Mouse (Mus musculus) embryonic facial prominence, embryonic 13.5 days (tissue): ENCODE measurements around the gene Abca13. TPM values are rescaled to one million over a fixed set of nuclear protein-coding genes. Genes with fewer than 3 reads are reported as not detected.

Source experiments
- ATAC-seq: fragments of 200-750 bp; cut with Nextera tagmentation; 2 replicates; pipeline ENCODE4 v1.8.0; 2017; ENCODE audit warnings: low read depth; ENCODE audit not compliant: insufficient number of reproducible peaks, insufficient read depth, low FRiP score, low TSS enrichment
- H3K27ac ChIP-seq: fragments of 300-500 bp; sonication (generic); 2 replicates; pipeline ENCODE4 v1.5.1; 2015; ENCODE audit warnings: moderate library complexity, mild to moderate bottlenecking, inconsistent platforms
- H3K27me3 ChIP-seq: fragments of 300-500 bp; sonication (generic); 2 replicates; pipeline ENCODE4 v1.6.1; 2015; ENCODE audit warnings: mild to moderate bottlenecking, inconsistent platforms
- H3K36me3 ChIP-seq: fragments of 300-500 bp; sonication (generic); 2 replicates; pipeline ENCODE4 v1.6.1; 2015; ENCODE audit warnings: mild to moderate bottlenecking, inconsistent platforms
- H3K4me1 ChIP-seq: fragments of 300-500 bp; sonication (generic); 2 replicates; pipeline ENCODE4 v1.6.1; 2015; ENCODE audit warnings: inconsistent platforms
- H3K4me2 ChIP-seq: fragments of 300-500 bp; sonication (generic); 2 replicates; pipeline ENCODE4 v1.6.1; 2015; ENCODE audit warnings: moderate library complexity, mild to moderate bottlenecking, inconsistent platforms
- H3K4me3 ChIP-seq: fragments of 300-500 bp; sonication (generic); 2 replicates; pipeline ENCODE4 v1.5.1; 2015; ENCODE audit warnings: mild to moderate bottlenecking, inconsistent platforms
- H3K9ac ChIP-seq: fragments of 300-500 bp; sonication (generic); 2 replicates; pipeline ENCODE4 v1.6.1; 2015; ENCODE audit warnings: mild to moderate bottlenecking, inconsistent platforms
- H3K9me3 ChIP-seq: fragments of 300-500 bp; sonication (generic); 2 replicates; pipeline ENCODE4 v1.6.1; 2016; ENCODE audit warnings: inconsistent platforms
- WGBS: fragments of 180-500 bp; shearing (Covaris S2); methylation state at CpG from one replicate; pipeline ENCODE4 v1.1.7; 2015; ENCODE audit warnings: mixed read lengths; 5-methylcytosine and 5-hydroxymethylcytosine counted together
- polyA plus RNA-seq: library from polyadenylated mRNA; unstranded; fragments of >200 nt; fragmentation: Nextera tagmentation; extraction: Ambion mirVana; gene quantifications from 2 replicates; pipeline ENCODE4 v1.2.1, GENCODE M21; 2015

The Abca13 gene
- polyA plus RNA-seq, 1 experiment from 2014 or later = 0.01 TPM

- Histone ChIP-seq H3K4me1 (no peaks in the 10 kb centered on the region), H3K9me3 (no peaks in the 10 kb centered on the region), H3K27me3 (no peaks in the 10 kb centered on the region), H3K4me2 (no peak overlapping the region), H3K9ac (no peak overlapping the region), H3K36me3 (no peaks in the 10 kb centered on the region), H3K4me3 (no peak overlapping the region), H3K27ac (no peak overlapping the region)
- ATAC-seq = no peak
- WGBS = 70% methylated on average over 6 of the region's 6 CpGs
Observed at GRCm38 (mm10) chr11:9536811-9537210, 345.1 kb downstream of the Abca13 start.

GRCm38 (mm10) chr11:9538328-9538727 lies 346.6 kb downstream of the Abca13 start:
- H3K4me1 ChIP-seq = no peaks in the 10 kb centered on the region
- H3K4me3 ChIP-seq = no peak overlapping the region
- H3K27ac ChIP-seq = no peak overlapping the region
- H3K36me3 ChIP-seq = no peaks in the 10 kb centered on the region
- no peak overlapping the region for H3K9ac ChIP-seq
- no peak for ATAC-seq
- H3K9me3 ChIP-seq = no peaks in the 10 kb centered on the region
- no peaks in the 10 kb centered on the region for H3K27me3 ChIP-seq
- H3K4me2 ChIP-seq = no peak overlapping the region
- 39% methylated on average over 1 of the region's 1 CpGs for WGBS

DNA sequence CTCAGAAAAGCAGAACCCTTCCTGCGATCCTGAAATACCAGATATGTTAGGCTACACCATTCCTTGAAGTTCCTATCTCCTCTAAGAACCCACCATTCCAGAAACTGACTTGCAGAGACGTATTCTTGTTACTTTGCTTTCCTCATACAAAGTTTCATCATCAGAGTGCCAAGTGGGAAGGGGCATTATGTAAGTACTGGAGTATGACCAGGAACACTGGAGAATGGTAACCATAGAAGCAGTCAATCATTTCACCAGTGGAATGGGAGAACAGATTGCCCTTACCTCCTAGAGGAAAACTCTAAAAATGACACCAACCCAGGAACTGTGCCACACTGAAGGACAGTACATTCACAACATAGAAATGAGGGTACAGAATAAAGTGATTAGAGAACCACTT lies 368.3 kb downstream of the Abca13 start:
- ATAC-seq = no peak
- Histone ChIP-seq H3K27ac (no peak overlapping the region), H3K4me3 (no peak overlapping the region), H3K27me3 (no peaks in the 10 kb centered on the region), H3K4me1 (no peaks in the 10 kb centered on the region), H3K36me3 (no peaks in the 10 kb centered on the region), H3K9ac (no peak overlapping the region), H3K4me2 (no peak overlapping the region), H3K9me3 (no peaks in the 10 kb centered on the region)
- 85% methylated on average over 2 of the region's 2 CpGs for WGBS

DNA sequence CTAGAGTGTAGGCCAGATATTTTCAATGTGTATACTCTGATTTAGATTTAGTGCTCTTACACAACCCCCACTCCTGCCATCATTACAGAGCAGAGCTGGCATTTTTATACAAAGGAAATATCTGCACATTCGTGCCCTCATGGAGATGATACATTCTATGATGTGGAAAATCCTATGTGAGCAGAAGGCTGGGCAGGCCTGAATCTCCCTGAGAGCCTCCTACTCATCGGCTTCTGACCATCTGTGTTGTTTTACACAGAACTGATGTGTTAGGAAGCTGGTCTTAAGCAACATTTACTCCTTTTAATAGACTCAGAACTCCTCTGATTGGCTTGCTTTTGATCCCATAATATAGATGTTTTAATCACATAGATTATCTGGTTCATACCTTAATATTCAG lies 376.6 kb downstream of the Abca13 start:
- H3K4me1 ChIP-seq = no peaks in the 10 kb centered on the region
- no peaks in the 10 kb centered on the region for H3K27me3 ChIP-seq
- H3K27ac ChIP-seq = no peak overlapping the region
- ATAC-seq = no peak
- no peak overlapping the region for H3K4me2 ChIP-seq
- WGBS = 77% methylated on average over 2 of the region's 2 CpGs
- H3K9ac ChIP-seq = no peak overlapping the region
- H3K36me3 ChIP-seq = no peaks in the 10 kb centered on the region
- H3K9me3 ChIP-seq = no peaks in the 10 kb centered on the region
- no peak overlapping the region for H3K4me3 ChIP-seq

DNA sequence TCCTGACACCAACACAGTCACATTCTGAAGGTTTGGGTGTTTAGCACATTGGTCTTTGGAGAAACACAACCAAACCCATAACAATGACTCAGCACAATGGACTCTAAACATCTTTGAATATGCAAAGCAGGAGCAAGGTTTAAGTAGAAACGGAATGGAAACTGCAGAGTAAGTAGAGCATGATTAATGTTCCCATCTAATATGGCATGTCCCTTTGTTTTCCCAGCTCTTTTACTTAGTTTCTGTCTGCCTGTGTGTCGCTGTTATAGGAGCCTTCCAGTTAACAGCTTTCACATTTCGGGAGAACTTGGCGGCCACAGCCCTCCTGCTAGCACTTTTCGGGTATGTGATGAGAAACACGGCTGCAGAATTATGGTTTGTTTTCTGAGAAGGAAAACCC lies 378.6 kb downstream of the Abca13 start:
- Histone ChIP-seq H3K27ac (no peak overlapping the region), H3K27me3 (no peaks in the 10 kb centered on the region), H3K9me3 (no peaks in the 10 kb centered on the region), H3K4me1 (no peaks in the 10 kb centered on the region), H3K9ac (no peak overlapping the region), H3K4me3 (no peak overlapping the region), H3K36me3 (no peaks in the 10 kb centered on the region), H3K4me2 (no peak overlapping the region)
- WGBS = 76% methylated on average over 6 of the region's 6 CpGs
- no peak for ATAC-seq

- H3K4me1 ChIP-seq = no peaks in the 10 kb centered on the region
- no peaks in the 10 kb centered on the region for H3K27me3 ChIP-seq
- H3K4me3 ChIP-seq = no peak overlapping the region
- H3K9me3 ChIP-seq = no peaks in the 10 kb centered on the region
- no peaks in the 10 kb centered on the region for H3K36me3 ChIP-seq
- 80% methylated on average over 4 of the region's 4 CpGs for WGBS
- ATAC-seq = no peak
- no peak overlapping the region for H3K4me2 ChIP-seq
- H3K9ac ChIP-seq = no peak overlapping the region
- no peak overlapping the region for H3K27ac ChIP-seq
Observed at GRCm38 (mm10) chr11:9574894-9575293, 383.2 kb downstream of the Abca13 start.

- Histone ChIP-seq H3K4me1 (no peaks in the 10 kb centered on the region), H3K27me3 (no peaks in the 10 kb centered on the region), H3K4me3 (no peak overlapping the region), H3K4me2 (no peak overlapping the region), H3K27ac (no peak overlapping the region), H3K36me3 (no peaks in the 10 kb centered on the region), H3K9ac (no peak overlapping the region), H3K9me3 (no peaks in the 10 kb centered on the region)
- WGBS = 74% methylated on average over 1 of the region's 1 CpGs
- ATAC-seq = no peak
Observed at GRCm38 (mm10) chr11:9591757-9592316, 400.1 kb downstream of the Abca13 start.

DNA sequence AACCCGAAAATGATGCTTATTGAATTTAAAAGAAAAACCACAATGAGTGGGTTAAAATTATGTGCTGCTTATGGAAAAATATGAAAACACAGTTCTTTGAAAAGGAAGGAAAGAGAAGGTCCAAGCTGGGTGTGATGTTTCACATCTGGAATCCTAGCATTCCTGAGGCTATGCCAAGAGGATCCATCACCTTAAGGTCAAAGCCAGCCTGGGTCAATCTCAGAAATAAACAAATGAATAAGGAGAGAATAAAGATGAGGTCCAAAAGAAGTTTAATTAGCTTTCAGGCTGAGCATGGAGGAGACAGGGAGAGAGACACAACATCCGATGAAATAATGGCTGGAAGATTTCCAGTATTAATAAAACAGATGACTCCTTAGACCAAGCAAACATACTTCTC lies 405.6 kb downstream of the Abca13 start:
- 68% methylated on average over 2 of the region's 2 CpGs for WGBS
- Histone ChIP-seq H3K27me3 (no peaks in the 10 kb centered on the region), H3K27ac (no peak overlapping the region), H3K9ac (no peak overlapping the region), H3K4me1 (no peaks in the 10 kb centered on the region), H3K9me3 (no peaks in the 10 kb centered on the region), H3K4me2 (no peak overlapping the region), H3K36me3 (no peaks in the 10 kb centered on the region), H3K4me3 (no peak overlapping the region)
- no peak for ATAC-seq

GRCm38 (mm10) chr11:9601096-9601495 lies 409.4 kb downstream of the Abca13 start:
- Histone ChIP-seq H3K4me1 (no peaks in the 10 kb centered on the region), H3K9ac (no peak overlapping the region), H3K36me3 (no peaks in the 10 kb centered on the region), H3K27ac (no peak overlapping the region), H3K4me2 (no peak overlapping the region), H3K9me3 (no peaks in the 10 kb centered on the region), H3K4me3 (no peak overlapping the region), H3K27me3 (no peaks in the 10 kb centered on the region)
- WGBS = 88% methylated on average over 3 of the region's 3 CpGs
- no peak for ATAC-seq

- Histone ChIP-seq H3K27me3 (no peaks in the 10 kb centered on the region), H3K4me2 (no peak overlapping the region), H3K27ac (no peak overlapping the region), H3K4me1 (no peaks in the 10 kb centered on the region), H3K36me3 (no peaks in the 10 kb centered on the region), H3K4me3 (no peak overlapping the region), H3K9ac (no peak overlapping the region), H3K9me3 (no peaks in the 10 kb centered on the region)
- 86% methylated on average over 4 of the region's 4 CpGs for whole genome bisulfite sequencing
- no peak for ATAC-seq
Observed at GRCm38 (mm10) chr11:9602137-9602536, 410.4 kb downstream of the Abca13 start.

- Histone ChIP-seq H3K36me3 (no peaks in the 10 kb centered on the region), H3K4me1 (no peaks in the 10 kb centered on the region), H3K4me2 (no peak overlapping the region), H3K9ac (no peak overlapping the region), H3K27me3 (no peaks in the 10 kb centered on the region), H3K27ac (no peak overlapping the region), H3K9me3 (no peaks in the 10 kb centered on the region), H3K4me3 (no peak overlapping the region)
- ATAC-seq = no peak
Observed at GRCm38 (mm10) chr11:9608249-9608648, 416.5 kb downstream of the Abca13 start.

DNA sequence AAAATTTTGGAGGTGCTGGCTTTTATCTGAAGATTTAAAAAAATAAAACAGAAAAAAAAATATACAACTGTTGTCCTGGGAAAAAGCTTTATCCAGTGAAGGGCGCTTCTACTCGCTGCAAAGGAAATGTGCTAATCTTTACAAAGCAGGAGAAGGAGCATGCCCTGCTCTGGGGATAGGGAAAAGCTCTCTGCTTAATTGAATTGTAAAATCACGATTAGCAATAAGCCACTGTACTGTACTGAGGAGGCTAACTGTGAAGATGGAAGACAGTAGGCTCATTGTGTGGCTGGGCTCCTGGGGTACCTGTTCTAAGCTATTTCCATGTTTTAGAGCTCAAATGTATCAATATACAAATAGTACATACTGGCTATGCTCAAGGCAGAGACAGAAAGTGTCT lies 417.3 kb downstream of the Abca13 start:
- no peaks in the 10 kb centered on the region for H3K4me1 ChIP-seq
- H3K36me3 ChIP-seq = no peaks in the 10 kb centered on the region
- 58% methylated on average over 3 of the region's 3 CpGs for WGBS
- no peaks in the 10 kb centered on the region for H3K9me3 ChIP-seq
- no peak overlapping the region for H3K9ac ChIP-seq
- no peak overlapping the region for H3K4me3 ChIP-seq
- no peak overlapping the region for H3K27ac ChIP-seq
- H3K4me2 ChIP-seq = no peak overlapping the region
- no peaks in the 10 kb centered on the region for H3K27me3 ChIP-seq
- ATAC-seq = no peak

DNA sequence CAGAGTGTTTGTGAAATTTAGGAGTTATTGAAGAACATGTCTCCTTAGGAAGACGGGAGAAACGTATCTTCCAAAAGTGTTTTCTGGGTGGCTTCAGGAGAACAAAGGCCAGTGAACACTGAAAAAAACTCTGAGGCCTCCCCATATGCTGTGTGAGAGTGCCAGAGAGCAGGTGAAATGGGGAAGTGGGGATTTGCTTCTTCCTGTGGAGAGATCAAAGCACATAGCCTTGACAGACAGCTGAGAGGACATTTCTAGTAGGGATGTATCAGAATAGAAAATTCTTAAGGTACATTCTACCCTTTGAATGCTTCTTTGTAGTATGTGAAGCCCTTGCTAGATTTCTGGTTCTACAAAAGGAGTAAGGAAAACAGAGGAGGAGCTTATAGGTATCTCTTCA lies 424.4 kb downstream of the Abca13 start:
- ATAC-seq = no peak
- H3K9ac ChIP-seq = no peak overlapping the region
- 71% methylated on average over 2 of the region's 2 CpGs for whole genome bisulfite sequencing

More for the DNA sequence above, 424.4 kb downstream of the Abca13 start:
- no peak overlapping the region for H3K4me3 ChIP-seq
- no peak overlapping the region for H3K4me2 ChIP-seq
- H3K9me3 ChIP-seq = no peaks in the 10 kb centered on the region
- no peaks in the 10 kb centered on the region for H3K4me1 ChIP-seq
- no peak overlapping the region for H3K27ac ChIP-seq
- H3K36me3 ChIP-seq = no peaks in the 10 kb centered on the region
- no peaks in the 10 kb centered on the region for H3K27me3 ChIP-seq
